Mouse (Mus musculus) hindlimb bud, embryonic 11.5 days (tissue): ENCODE measurements at regions not wholly inside any gene's neighbourhood (a gene's known extent, or its start where the extent isn't known, plus 50 kb on each side); places are given as distances from the start of the nearest gene placed in this dataset.
"Not testable (repeated sequence)": the region's sequence is repeated elsewhere in the genome, so short reads cannot be mapped to it uniquely, and the experiment has no call there.

Experiments used
- DNase-seq: peaks from one replicate; pipeline ENCODE4 v3.0.0-alpha.2; 2012; ENCODE audit warnings: low read depth, low spot score; ENCODE audit errors: extremely low spot score

GRCm38 (mm10) chr12:113421716-113422595 is 67.4 kb upstream of the Adam6b start:
- no peak for DNase-seq

- no peak for DNase-seq
Observed at GRCm38 (mm10) chr12:113422736-113423254, 66.5 kb upstream of the Adam6b start.

- no peak for DNase-seq
Observed at GRCm38 (mm10) chr12:113423736-113424597, 65.3 kb upstream of the Adam6b start.

GRCm38 (mm10) chr12:113424598-113425208 is 64.6 kb upstream of the Adam6b start:
- DNase-seq: not testable (repeated sequence)

- DNase-seq: no peak
Observed at GRCm38 (mm10) chr12:113425209-113426070, 63.9 kb upstream of the Adam6b start.

GRCm38 (mm10) chr12:113426636-113427035 is 62.7 kb upstream of the Adam6b start:
- DNase-seq: no peak

- no peak for DNase-seq
Observed at GRCm38 (mm10) chr12:113427339-113427738, 62.0 kb upstream of the Adam6b start.

- no peak for DNase-seq
Observed at GRCm38 (mm10) chr12:113428461-113428860, 60.9 kb upstream of the Adam6b start.

GRCm38 (mm10) chr12:113428901-113429300 is 60.4 kb upstream of the Adam6b start:
- no peak for DNase-seq

GRCm38 (mm10) chr12:113430340-113430739 is 59.0 kb upstream of the Adam6b start:
- DNase-seq: no peak
